Mouse (Mus musculus) intestine, embryonic 15.5 days (tissue): ENCODE data around the gene Fam219a. TPM values are rescaled to one million over a fixed set of nuclear protein-coding genes. Genes with fewer than 3 reads are reported as not detected.

Experiments used
- ATAC-seq: fragments of 200-750 bp; cut with Nextera tagmentation; 2 replicates; pipeline ENCODE4 v1.8.0; 2017; ENCODE audit warnings: moderate TSS enrichment, moderate library complexity
- H3K27ac ChIP-seq: fragments of 300-500 bp; sonication (generic); 2 replicates; pipeline ENCODE4 v1.5.1; 2015; ENCODE audit warnings: mild to moderate bottlenecking, inconsistent platforms
- H3K27me3 ChIP-seq: fragments of 300-500 bp; sonication (generic); replicated peaks from 2 replicates; pipeline ENCODE4 v1.6.1; 2015; ENCODE audit warnings: inconsistent platforms
- H3K36me3 ChIP-seq: fragments of 300-500 bp; sonication (generic); 2 replicates; pipeline ENCODE4 v1.6.1; 2015; ENCODE audit warnings: inconsistent platforms
- H3K4me1 ChIP-seq: fragments of 300-500 bp; sonication (generic); replicated peaks from 2 replicates; pipeline ENCODE4 v1.6.1; 2015; ENCODE audit warnings: inconsistent platforms
- H3K4me2 ChIP-seq: fragments of 300-500 bp; sonication (generic); replicated peaks from 2 replicates; pipeline ENCODE4 v1.6.1; 2015; ENCODE audit warnings: mild to moderate bottlenecking, inconsistent platforms
- H3K4me3 ChIP-seq: fragments of 300-500 bp; sonication (generic); replicated peaks from 2 replicates; pipeline ENCODE4 v1.5.1; 2015; ENCODE audit warnings: inconsistent platforms
- H3K9ac ChIP-seq: fragments of 300-500 bp; sonication (generic); 2 replicates; pipeline ENCODE4 v1.6.1; 2015; ENCODE audit warnings: inconsistent platforms
- H3K9me3 ChIP-seq: fragments of 300-500 bp; sonication (generic); 2 replicates; pipeline ENCODE4 v1.6.1; 2016; ENCODE audit warnings: inconsistent platforms
- WGBS: fragments of 180-500 bp; shearing (Covaris S2); methylation state at CpG from one replicate; pipeline ENCODE4 v1.1.7; 2015; 5-methylcytosine and 5-hydroxymethylcytosine counted together
- polyA plus RNA-seq: library from polyadenylated mRNA; unstranded; fragments of >200 nt; fragmentation: Nextera tagmentation; extraction: Ambion mirVana; gene quantifications from 2 replicates; pipeline ENCODE4 v1.2.1, GENCODE M21; 2015

Gene Fam219a
- polyA plus RNA-seq, 1 experiment from 2014 or later: 2.3 TPM

- whole genome bisulfite sequencing: 70% methylated on average over 8 of the region's 8 CpGs
- H3K27me3 ChIP-seq: no peaks in the 10 kb centered on the region
Measured at GRCm38 (mm10) chr4:41480254-41480653, 89.1 kb downstream of the Fam219a start.

GRCm38 (mm10) chr4:41479456-41479804, 89.9 kb downstream of the Fam219a start:
- H3K27me3 ChIP-seq: no peaks in the 10 kb centered on the region
- 61% methylated on average over 1 of the region's 1 CpGs for WGBS
- peak overlapping the region; percentile 34; the same call in 1 of the 2 replicates for H3K27ac ChIP-seq
- H3K36me3 ChIP-seq: no peaks in the 10 kb centered on the region
- H3K9me3 ChIP-seq: no peaks in the 10 kb centered on the region
- H3K4me1 ChIP-seq: peaks cover 12% of the 10 kb centered on the region
- peak; percentile 71; the same call in 1 of the 2 replicates for ATAC-seq
- H3K4me2 ChIP-seq: no peak overlapping the region
- no peak overlapping the region for H3K9ac ChIP-seq
- no peak overlapping the region for H3K4me3 ChIP-seq

More at GRCm38 (mm10) chr4:41480254-41480653, 89.1 kb downstream of the Fam219a start:
- Histone ChIP-seq H3K4me1 (peaks cover 12% of the 10 kb centered on the region), H3K36me3 (no peaks in the 10 kb centered on the region), H3K4me3 (no peak overlapping the region), H3K4me2 (no peak overlapping the region), H3K9me3 (no peaks in the 10 kb centered on the region), H3K9ac (no peak overlapping the region), H3K27ac (peak overlapping the region; percentile 34; the same call in 1 of the 2 replicates)
- no peak for ATAC-seq

- WGBS: 70% methylated on average over 4 of the region's 4 CpGs
- H3K4me3 ChIP-seq: no peak overlapping the region
- H3K4me1 ChIP-seq: peaks cover 12% of the 10 kb centered on the region
- H3K27ac ChIP-seq: 0 out of 2 replicates have a peak overlapping the region, but pooled peaks have one; percentile 23
- H3K9me3 ChIP-seq: no peaks in the 10 kb centered on the region
- ATAC-seq: 0 out of 2 replicates have a peak, but pooled peaks have one; percentile 10
- H3K36me3 ChIP-seq: no peaks in the 10 kb centered on the region
- no peak overlapping the region for H3K4me2 ChIP-seq
- H3K27me3 ChIP-seq: no peaks in the 10 kb centered on the region
- H3K9ac ChIP-seq: no peak overlapping the region
Measured at GRCm38 (mm10) chr4:41478751-41479455, 90.4 kb downstream of the Fam219a start.

GRCm38 (mm10) chr4:41477648-41478160, 91.6 kb downstream of the Fam219a start:
- Histone ChIP-seq H3K4me1 (peaks cover 12% of the 10 kb centered on the region), H3K9ac (no peak overlapping the region), H3K27ac (no peak overlapping the region), H3K27me3 (no peaks in the 10 kb centered on the region), H3K4me3 (no peak overlapping the region), H3K36me3 (no peaks in the 10 kb centered on the region), H3K9me3 (no peaks in the 10 kb centered on the region), H3K4me2 (no peak overlapping the region)
- no peak for ATAC-seq
- 82% methylated on average over 9 of the region's 9 CpGs for WGBS

- H3K4me2 ChIP-seq: no peak overlapping the region
- H3K4me1 ChIP-seq: no peaks in the 10 kb centered on the region
- ATAC-seq: no peak
Measured at GRCm38 (mm10) chr4:41471384-41471689, 98.0 kb downstream of the Fam219a start.

GRCm38 (mm10) chr4:41470684-41471383, 98.5 kb downstream of the Fam219a start:
- ATAC-seq: no peak
- H3K4me2 ChIP-seq: no peak overlapping the region
- H3K27me3 ChIP-seq: no peaks in the 10 kb centered on the region
- no peaks in the 10 kb centered on the region for H3K9me3 ChIP-seq
- no peak overlapping the region for H3K27ac ChIP-seq
- H3K4me3 ChIP-seq: no peak overlapping the region
- H3K4me1 ChIP-seq: no peaks in the 10 kb centered on the region
- no peak overlapping the region for H3K9ac ChIP-seq
- WGBS: 54% methylated on average over 5 of the region's 5 CpGs
- H3K36me3 ChIP-seq: no peaks in the 10 kb centered on the region

More at GRCm38 (mm10) chr4:41471384-41471689, 98.0 kb downstream of the Fam219a start:
- Histone ChIP-seq H3K27ac (no peak overlapping the region), H3K36me3 (no peaks in the 10 kb centered on the region), H3K27me3 (no peaks in the 10 kb centered on the region), H3K9ac (no peak overlapping the region), H3K4me3 (no peak overlapping the region), H3K9me3 (no peaks in the 10 kb centered on the region)
- WGBS: 75% methylated on average over 1 of the region's 1 CpGs

- Histone ChIP-seq H3K27me3 (no peaks in the 10 kb centered on the region), H3K36me3 (no peaks in the 10 kb centered on the region), H3K4me3 (no peak overlapping the region), H3K9ac (no peak overlapping the region), H3K4me2 (no peak overlapping the region), H3K9me3 (no peaks in the 10 kb centered on the region), H3K4me1 (no peaks in the 10 kb centered on the region), H3K27ac (no peak overlapping the region)
- no peak for ATAC-seq
- 62% methylated on average over 7 of the region's 7 CpGs for WGBS
Measured at GRCm38 (mm10) chr4:41470051-41470683, 99.2 kb downstream of the Fam219a start.

- Histone ChIP-seq H3K27ac (no peak overlapping the region), H3K36me3 (no peaks in the 10 kb centered on the region), H3K27me3 (no peaks in the 10 kb centered on the region), H3K9me3 (no peaks in the 10 kb centered on the region), H3K9ac (no peak overlapping the region), H3K4me2 (no peak overlapping the region), H3K4me3 (no peak overlapping the region), H3K4me1 (no peaks in the 10 kb centered on the region)
- WGBS: 85% methylated on average over 10 of the region's 10 CpGs
- no peak for ATAC-seq
Measured at GRCm38 (mm10) chr4:41469199-41469598, 100.1 kb downstream of the Fam219a start.

GRCm38 (mm10) chr4:41468396-41469080, 100.8 kb downstream of the Fam219a start:
- H3K4me3 ChIP-seq: no peak overlapping the region
- H3K9me3 ChIP-seq: no peaks in the 10 kb centered on the region
- no peak for ATAC-seq
- H3K27ac ChIP-seq: no peak overlapping the region
- WGBS: 56% methylated on average over 17 of the region's 17 CpGs
- no peaks in the 10 kb centered on the region for H3K27me3 ChIP-seq
- H3K9ac ChIP-seq: no peak overlapping the region
- no peaks in the 10 kb centered on the region for H3K4me1 ChIP-seq
- H3K4me2 ChIP-seq: no peak overlapping the region
- no peaks in the 10 kb centered on the region for H3K36me3 ChIP-seq

Other genes with a start within 250 kb of the Fam219a start
- gene Ubap1, start 220.5 kb downstream of the Fam219a start, polyA plus RNA-seq: 50.0 and 56.5 TPM in 2 replicates
- gene Kif24, start 104.7 kb downstream of the Fam219a start, polyA plus RNA-seq: 5.2 and 6.8 TPM in 2 replicates
- gene Nudt2, start 104.4 kb downstream of the Fam219a start, polyA plus RNA-seq: 61.4 and 62.3 TPM in 2 replicates
- gene AI464131, start 66.5 kb downstream of the Fam219a start, polyA plus RNA-seq: 8.1 and 9.4 TPM in 2 replicates
- 0.28 and 0.55 TPM in 2 replicates for gene 1110017D15Rik, start 52.2 kb downstream of the Fam219a start, polyA plus RNA-seq
- 5.6 and 5.8 TPM in 2 replicates for gene Dnaic1, start 237 bp upstream of the Fam219a start, polyA plus RNA-seq
- 10.8 and 11.2 TPM in 2 replicates for gene Enho, start 70.8 kb upstream of the Fam219a start, polyA plus RNA-seq
- gene Cntfr, start 127.6 kb upstream of the Fam219a start, polyA plus RNA-seq: 5.1 and 6.4 TPM in 2 replicates
- gene Il11ra1, start 130.5 kb upstream of the Fam219a start, polyA plus RNA-seq: 127 and 129 TPM in 2 replicates
- 58.8 and 65.0 TPM in 2 replicates for gene Rpp25l, start 144.0 kb upstream of the Fam219a start, polyA plus RNA-seq
- 122 and 131 TPM in 2 replicates for gene Dctn3, start 153.6 kb upstream of the Fam219a start, polyA plus RNA-seq
- not detected in 2 replicates for gene Arid3c, start 161.6 kb upstream of the Fam219a start, polyA plus RNA-seq
- 64.8 and 70.9 TPM in 2 replicates for gene Galt, start 185.7 kb upstream of the Fam219a start, polyA plus RNA-seq
- gene Sigmar1, start 186.6 kb upstream of the Fam219a start, polyA plus RNA-seq: 94.7 and 108 TPM in 2 replicates
- 30.5 and 31.9 TPM in 2 replicates for gene Ccl27a, start 204.7 kb upstream of the Fam219a start, polyA plus RNA-seq